Mouse (Mus musculus) thymus, adult 2 months (tissue): ENCODE data around the gene Smg6.

Source experiments
- CTCF ChIP-seq: fragments of 200-500 bp; IDR thresholded peaks from 2 replicates; pipeline ENCODE4 v1.5.1; 2012; ENCODE audit warnings: mild to moderate bottlenecking, control low read depth, low read length, moderate library complexity, borderline replicate concordance; ENCODE audit not compliant: control insufficient read depth, poor library complexity, insufficient read depth; ENCODE audit errors: extremely low read depth
- POLR2A ChIP-seq: fragments of 200-500 bp; IDR thresholded peaks from 2 replicates; pipeline ENCODE4 v1.6.1; 2012; ENCODE audit warnings: mild to moderate bottlenecking, low read length, control low read depth, moderate library complexity; ENCODE audit not compliant: control insufficient read depth, poor library complexity, insufficient read depth; ENCODE audit errors: extremely low read depth

- TF ChIP-seq CTCF (no peak), POLR2A (no peak)
Observed at GRCm38 (mm10) chr11:75178011-75178410, 252.4 kb downstream of the Smg6 start.
